In genomic region chr8:85500955-85501685, GRCm38 (mm10) we compare ENCODE assay signal across 7 mouse cellular contexts. TPM values are rescaled to one million over a fixed set of nuclear protein-coding genes. Genes with fewer than 3 reads are reported as not detected.
DNase-seq lines count a peak whose midpoint lies in the region; ATAC-seq and TF ChIP-seq lines count a peak whose summit lies in the region.

No protein-coding gene starts in this region.

- ATAC-seq in lung, embryonic 15.5 days (ENCODE audit: borderline replicate concordance, extremely low read depth, low FRiP score, low TSS enrichment), result peak; percentile 69; the same call in 1 of the 2 replicates
- peak; percentile 62 for ATAC-seq in midbrain, embryonic 14.5 days (ENCODE audit: low FRiP score, low TSS enrichment)
- no peak for ATAC-seq in erythroblast, adult 5-6 weeks (replicated peaks; ENCODE audit: low FRiP score, poor library complexity, severe bottlenecking)

- no peak for TF ChIP-seq POLR2A in heart, adult 2 months (IDR thresholded peaks at IDR 0.05; ENCODE audit: insufficient read depth, low read depth, low read length)

- H3K79me2 ChIP-seq in heart, adult 2 months (replicated peaks; ENCODE audit: control insufficient read depth, insufficient read depth, low read length), result no peaks in the 10 kb centered on the region

- no peaks in the 10 kb centered on the region for H3K27me3 ChIP-seq in lung, embryonic 15.5 days
- no peaks in the 10 kb centered on the region for H3K27me3 ChIP-seq in heart, adult 2 months (ENCODE audit: control insufficient read depth, insufficient read depth, low read length)
- H3K27me3 ChIP-seq in midbrain, embryonic 14.5 days (ENCODE audit: control insufficient read depth, insufficient read depth, low read length), result no peaks in the 10 kb centered on the region

- no peak for TF ChIP-seq EP300 in heart, adult 2 months (IDR thresholded peaks at IDR 0.05; ENCODE audit: insufficient read depth, low read depth, low read length)

- H3K9ac ChIP-seq in lung, embryonic 15.5 days, result no peak overlapping the region
- H3K9ac ChIP-seq in heart, adult 2 months (ENCODE audit: low read depth, low read length), result no peak overlapping the region
- no peak overlapping the region for H3K9ac ChIP-seq in midbrain, embryonic 14.5 days (replicated peaks; ENCODE audit: low read length)

- 74% methylated on average over 11 of the region's 11 CpGs for WGBS in lung, embryonic 15.5 days
- 67% methylated on average over 11 of the region's 11 CpGs for WGBS in heart, adult 2 months
- 74% methylated on average over 11 of the region's 11 CpGs for WGBS in midbrain, embryonic 14.5 days

- H3K4me2 ChIP-seq in lung, embryonic 15.5 days, result no peak overlapping the region
- H3K4me2 ChIP-seq in midbrain, embryonic 14.5 days (ENCODE audit: low read length), result no peak overlapping the region

- 0 out of 2 replicates have a peak overlapping the region, but pooled peaks have one; percentile 8 for H3K27ac ChIP-seq in lung, embryonic 15.5 days
- no peak overlapping the region for H3K27ac ChIP-seq in heart, adult 2 months
- peak overlapping the region; percentile 60 for H3K27ac ChIP-seq in midbrain, embryonic 14.5 days (replicated peaks; ENCODE audit: low read depth, low read length)

- H3K36me3 ChIP-seq in lung, embryonic 15.5 days, result no peaks in the 10 kb centered on the region
- H3K36me3 ChIP-seq in heart, adult 2 months (ENCODE audit: control insufficient read depth, insufficient read depth, low read length), result no peaks in the 10 kb centered on the region
- peaks cover 19% of the 10 kb centered on the region for H3K36me3 ChIP-seq in midbrain, embryonic 14.5 days (ENCODE audit: control insufficient read depth, insufficient read depth, low read length)

- DNase-seq in lung, postnatal 25 days (ENCODE audit: low spot score), result no peak
- peak; percentile 58 to 61 for DNase-seq in cerebellum, adult 18-20 months
- DNase-seq in heart, adult 2 months, result peak; percentile 53 to 56
- peak; percentile 61 for DNase-seq in midbrain, embryonic 14.5 days
- DNase-seq in spleen, postnatal 14 days (ENCODE audit: low spot score in 2 of 2), result no peak

- no peak for TF ChIP-seq CTCF in heart, adult 2 months (IDR thresholded peaks at IDR 0.05)

- H3K4me3 ChIP-seq in lung, embryonic 15.5 days, result no peak overlapping the region
- no peak overlapping the region for H3K4me3 ChIP-seq in heart, adult 2 months
- no peak overlapping the region for H3K4me3 ChIP-seq in midbrain, embryonic 14.5 days (replicated peaks; ENCODE audit: low read depth, low read length)

- intact Hi-C loops in heart, adult 2 months (cut with DNase I), result loop anchor here (2.0 kb wide), 1 partner anchor 20 kb away; no protein-coding TSS in a partner anchor

- H3K4me1 ChIP-seq in lung, embryonic 15.5 days, result peaks cover 13% of the 10 kb centered on the region; the same call in 1 of the 2 replicates
- peaks cover 5% of the 10 kb centered on the region for H3K4me1 ChIP-seq in heart, adult 2 months (ENCODE audit: control insufficient read depth, insufficient read depth, low read length)
- H3K4me1 ChIP-seq in midbrain, embryonic 14.5 days (ENCODE audit: control insufficient read depth, insufficient read depth, low read length), result no peaks in the 10 kb centered on the region

- H3K9me3 ChIP-seq in lung, embryonic 15.5 days, result no peaks in the 10 kb centered on the region
- H3K9me3 ChIP-seq in midbrain, embryonic 14.5 days (ENCODE audit: control insufficient read depth, low read length), result no peaks in the 10 kb centered on the region

RNA-seq across cellular contexts. Expression of gene Gpt2, which starts 8.7 kb away (rescaled TPM):
- polyA plus RNA-seq in lung, embryonic 15.5 days (2015; fragmentation: Nextera tagmentation; extraction: Ambion mirVana), result 18.1 and 18.6 TPM in 2 replicates
- total RNA-seq in heart, adult 2 months (2021), result 10 to 100 TPM; 32.4 to 35.2 TPM
- polyA plus RNA-seq in heart, adult 2 months (2012; rRNA removed), result 19.7 and 30.0 TPM in 2 replicates
- 32.9 and 38.1 TPM in 2 replicates for polyA plus RNA-seq in midbrain, embryonic 14.5 days (2014; fragmentation: Nextera tagmentation; extraction: Ambion mirVana)
- 0.84 TPM in 1 of 2 replicates, not detected in the other for total RNA-seq in erythroblast, adult 5-6 weeks (2015; ENCODE audit: low replicate concordance)
- not detected in 2 replicates for total RNA-seq in erythroblast, adult 5-6 weeks (2017; ENCODE audit: low replicate concordance)

RNA-seq across cellular contexts. Expression of gene Dnaja2, which starts 54.0 kb away (rescaled TPM):
- 144 and 160 TPM in 2 replicates for polyA plus RNA-seq in lung, embryonic 15.5 days (2015; fragmentation: Nextera tagmentation; extraction: Ambion mirVana)
- total RNA-seq in heart, adult 2 months (2021), result 100 to 1,000 TPM; 250 to 278 TPM
- polyA plus RNA-seq in heart, adult 2 months (2012; rRNA removed), result 30.2 and 51.2 TPM in 2 replicates
- polyA plus RNA-seq in midbrain, embryonic 14.5 days (2014; fragmentation: Nextera tagmentation; extraction: Ambion mirVana), result 161 and 182 TPM in 2 replicates
- 23.1 and 36.6 TPM in 2 replicates for total RNA-seq in erythroblast, adult 5-6 weeks (2015; ENCODE audit: low replicate concordance)
- total RNA-seq in erythroblast, adult 5-6 weeks (2017; ENCODE audit: low replicate concordance), result 28.7 and 35.5 TPM in 2 replicates

Comparison
In these comparisons a context has a peak if more than half of its experiments do, and no peak if none do; other contexts are left out.
1. DNase-seq: peak in cerebellum, adult 18-20 months (2 of 2), heart, adult 2 months (2 of 2) and midbrain, embryonic 14.5 days (single experiment); none in lung, postnatal 25 days (single experiment) and spleen, postnatal 14 days (0 of 2).